Mouse (Mus musculus): ENCODE results near the gene Cfap157.

DNA sequence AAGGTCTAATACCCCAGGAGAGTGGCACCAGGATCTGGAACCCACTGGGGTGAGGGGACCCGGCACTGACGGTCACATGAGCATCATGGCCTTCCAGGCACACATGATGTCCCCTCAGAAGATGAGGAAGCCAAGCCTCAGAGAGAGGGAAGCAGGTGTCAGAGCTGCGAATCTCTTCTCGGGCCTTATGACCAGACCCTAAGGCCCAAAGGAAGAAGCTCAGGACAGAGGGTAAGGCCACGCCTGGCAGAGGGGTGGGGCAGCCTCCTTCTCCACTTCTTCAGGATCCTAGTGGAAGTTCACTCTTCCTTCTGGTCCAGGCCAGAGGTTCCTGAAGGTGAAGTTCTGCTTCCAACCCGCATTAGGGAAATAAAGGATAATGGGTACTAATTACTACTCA is 51.5 kb downstream of the Cfap157 start:
- TF ChIP-seq CTCF (IDR thresholded peaks at IDR 0.05; ENCODE audit: borderline replicate concordance, insufficient read depth, low read depth, low read length) (no peak), POLR2A (IDR thresholded peaks at IDR 0.05; ENCODE audit: borderline replicate concordance, insufficient read depth, low read length) (no peak)
